Mouse (Mus musculus) G1E (cell line): ENCODE results near the gene Adk. TPM values are rescaled to one million over a fixed set of nuclear protein-coding genes. Genes with fewer than 3 reads are reported as not detected.

Experiments
- ATAC-seq: 2 replicates; pipeline ENCODE4 v1.8.0; 2016; ENCODE audit warnings: mild to moderate bottlenecking; ENCODE audit not compliant: insufficient number of reproducible peaks, poor library complexity, low FRiP score, severe bottlenecking; ENCODE audit errors: extremely low read depth
- DNase-seq: peaks from one replicate; pipeline ENCODE4 v3.0.0; 2012; ENCODE audit warnings: low spot score
- H3K27me3 ChIP-seq: 2 replicates; pipeline ENCODE4 v1.6.1; 2012; ENCODE audit warnings: mild to moderate bottlenecking, low read length, inconsistent platforms; ENCODE audit not compliant: insufficient read depth
- H3K36me3 ChIP-seq: replicated peaks from 2 replicates; pipeline ENCODE3; 2012; ENCODE audit warnings: mild to moderate bottlenecking, inconsistent platforms
- H3K4me1 ChIP-seq: 2 replicates; pipeline ENCODE4 v1.6.1; 2012; ENCODE audit warnings: low read depth, low read length, inconsistent platforms, mixed read lengths; ENCODE audit not compliant: insufficient read depth
- H3K4me3 ChIP-seq: 2 replicates; pipeline ENCODE4 v1.5.1; 2012; ENCODE audit warnings: low read depth, mild to moderate bottlenecking, inconsistent platforms, low read length, moderate library complexity, mixed read lengths
- H3K9me3 ChIP-seq: replicated peaks from 2 replicates; pipeline ENCODE4 v1.6.1; 2012; ENCODE audit warnings: inconsistent platforms
- CTCF ChIP-seq: IDR thresholded peaks from 2 replicates; pipeline ENCODE4 v1.5.1; 2012; ENCODE audit warnings: low read depth, low read length, inconsistent platforms, mixed read lengths
- GATA1 ChIP-seq: IDR thresholded peaks from 2 replicates; pipeline ENCODE4 v1.6.1; 2012; ENCODE audit warnings: borderline replicate concordance, low read length, inconsistent platforms, mixed read lengths
- GATA2 ChIP-seq: IDR thresholded peaks from 2 replicates; pipeline ENCODE4 v1.6.1; 2012; ENCODE audit warnings: low read depth, low read length, inconsistent platforms, borderline replicate concordance
- POLR2AphosphoS5 ChIP-seq: IDR thresholded peaks from 2 replicates; pipeline ENCODE4 v1.6.1; 2012; ENCODE audit warnings: low read depth, low read length, inconsistent platforms; ENCODE audit not compliant: insufficient replicate concordance
- TAL1 ChIP-seq: conservative IDR thresholded peaks from 2 replicates; pipeline ENCODE4 v1.6.1; 2012; ENCODE audit warnings: low read depth, low read length, inconsistent platforms, mixed read lengths
- polyA plus RNA-seq: library from polyadenylated mRNA; stranded (reverse); fragments of >175 nt; gene quantifications from 2 replicates; pipeline ENCODE4 v1.2.3, GENCODE M21; 2012
- total RNA-seq, 2 experiments: library from RNA; stranded (forward) in 1 of 2; stranded (reverse) in 1 of 2; fragments of 200-1000 nt in 1 of 2; fragments of >200 nt in 1 of 2; fragmentation: Nextera tagmentation in 1 of 2; gene quantifications; 2 replicates each; pipeline ENCODE4 v1.2.3; 2014 to 2017

The Adk gene
- total and polyA plus RNA-seq, 3 experiments: 20.8 to 547 (median 489) TPM

- H3K27me3 ChIP-seq: no peaks in the 10 kb centered on the region
- ATAC-seq (no peak), DNase-seq (no peak)
- H3K4me1 ChIP-seq: peaks cover 6% of the 10 kb centered on the region; the same call in 1 of the 2 replicates
- no peaks in the 10 kb centered on the region for H3K9me3 ChIP-seq
- H3K36me3 ChIP-seq: peaks cover 40% of the 10 kb centered on the region
- H3K4me3 ChIP-seq: no peak overlapping the region
- TF ChIP-seq POLR2AphosphoS5: no peak
- no peak for TF ChIP-seq GATA2
- no peak for TF ChIP-seq CTCF
- no peak for TF ChIP-seq TAL1
- TF ChIP-seq GATA1: no peak
Observed at GRCm38 (mm10) chr14:21278290-21278689, 225.9 kb downstream of the Adk start.

- Histone ChIP-seq H3K9me3 (no peaks in the 10 kb centered on the region), H3K27me3 (no peaks in the 10 kb centered on the region), H3K4me1 (peaks cover 6% of the 10 kb centered on the region; the same call in 1 of the 2 replicates), H3K36me3 (peaks cover 40% of the 10 kb centered on the region), H3K4me3 (no peak overlapping the region)
- no peak for DNase-seq
- no peak for TF ChIP-seq TAL1
- TF ChIP-seq GATA2: no peak
- no peak for TF ChIP-seq POLR2AphosphoS5
- ATAC-seq: no peak
Observed at GRCm38 (mm10) chr14:21278907-21279535, 226.6 kb downstream of the Adk start.

- H3K9me3 ChIP-seq: no peaks in the 10 kb centered on the region
- H3K36me3 ChIP-seq: peaks cover 40% of the 10 kb centered on the region
- DNase-seq: no peak
- H3K4me1 ChIP-seq: peaks cover 3% of the 10 kb centered on the region; the same call in 1 of the 2 replicates
- H3K27me3 ChIP-seq: no peaks in the 10 kb centered on the region
- no peak for TF ChIP-seq POLR2AphosphoS5
- no peak for TF ChIP-seq GATA2
- no peak for TF ChIP-seq CTCF
- no peak for TF ChIP-seq TAL1
- no peak for TF ChIP-seq GATA1
- no peak for ATAC-seq
- H3K4me3 ChIP-seq: no peak overlapping the region
Observed at GRCm38 (mm10) chr14:21280451-21280850, 228.1 kb downstream of the Adk start.

- Histone ChIP-seq H3K4me1 (peaks cover 3% of the 10 kb centered on the region; the same call in 1 of the 2 replicates), H3K9me3 (no peaks in the 10 kb centered on the region), H3K27me3 (no peaks in the 10 kb centered on the region), H3K4me3 (no peak overlapping the region), H3K36me3 (peaks cover 37% of the 10 kb centered on the region)
- no peak for ATAC-seq
- no peak for DNase-seq
- TF ChIP-seq CTCF (no peak), POLR2AphosphoS5 (no peak), GATA1 (no peak), TAL1 (no peak), GATA2 (no peak)
Observed at GRCm38 (mm10) chr14:21281506-21281905, 229.1 kb downstream of the Adk start.

GRCm38 (mm10) chr14:21284116-21284515 is 231.7 kb downstream of the Adk start:
- H3K4me3 ChIP-seq: no peak overlapping the region
- no peak for DNase-seq
- peaks cover 30% of the 10 kb centered on the region for H3K36me3 ChIP-seq
- H3K9me3 ChIP-seq: no peaks in the 10 kb centered on the region
- H3K4me1 ChIP-seq: no peaks in the 10 kb centered on the region
- TF ChIP-seq GATA2 (no peak), POLR2AphosphoS5 (no peak), GATA1 (no peak), TAL1 (no peak), CTCF (no peak)
- ATAC-seq: no peak
- no peaks in the 10 kb centered on the region for H3K27me3 ChIP-seq

GRCm38 (mm10) chr14:21284847-21285246 is 232.5 kb downstream of the Adk start:
- TF ChIP-seq POLR2AphosphoS5: no peak
- no peak for TF ChIP-seq TAL1
- TF ChIP-seq GATA1: no peak
- TF ChIP-seq CTCF: no peak
- no peak for TF ChIP-seq GATA2
- no peaks in the 10 kb centered on the region for H3K9me3 ChIP-seq
- H3K4me1 ChIP-seq: no peaks in the 10 kb centered on the region
- no peak for ATAC-seq
- H3K27me3 ChIP-seq: no peaks in the 10 kb centered on the region
- peaks cover 29% of the 10 kb centered on the region for H3K36me3 ChIP-seq
- DNase-seq: no peak
- no peak overlapping the region for H3K4me3 ChIP-seq
